Mouse (Mus musculus) bone marrow, adult 2 months (tissue): Measurements from ENCODE around the gene Pik3cb.

Source experiments
- CTCF ChIP-seq: fragments of 200-500 bp; IDR thresholded peaks from 2 replicates; pipeline ENCODE4 v1.5.1; 2011; ENCODE audit warnings: low read length, control low read depth; ENCODE audit not compliant: control insufficient read depth, insufficient read depth
- POLR2A ChIP-seq: fragments of 200-500 bp; IDR thresholded peaks from 2 replicates; pipeline ENCODE4 v1.6.1; 2011; ENCODE audit warnings: low read depth, mild to moderate bottlenecking, control low read depth, low read length, borderline replicate concordance; ENCODE audit not compliant: control insufficient read depth

DNA sequence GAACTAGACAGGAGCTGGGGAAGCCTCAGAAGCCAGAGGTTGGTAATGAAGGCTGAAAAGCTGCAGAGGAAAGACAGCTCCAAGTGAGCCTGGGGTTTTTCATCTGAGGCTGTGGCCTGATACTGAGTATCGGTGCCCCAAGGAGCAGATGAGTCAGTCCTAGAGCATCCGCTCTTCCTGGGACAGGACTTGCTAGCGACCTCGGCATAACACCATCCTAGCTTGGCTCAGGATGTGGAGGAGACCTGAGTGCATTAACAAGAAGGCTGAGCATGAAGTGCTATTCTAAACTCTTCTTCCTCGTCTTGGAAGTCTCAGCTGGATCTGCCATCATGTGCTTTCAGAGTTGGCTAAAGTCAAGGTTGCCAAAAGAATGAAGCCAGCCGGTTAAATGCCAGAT is 25.5 kb upstream of the Pik3cb start:
- TF ChIP-seq CTCF, result no peak
- TF ChIP-seq POLR2A, result no peak
